In genomic region chr8:61737465-61737864, GRCm38 (mm10) we compare ENCODE assay signal across 22 mouse cellular contexts.
DNase-seq lines count a peak whose midpoint lies in the region; ATAC-seq and TF ChIP-seq lines count a peak whose summit lies in the region.
"Had no signal": no experiment of that assay in that cellular context is flagged by ENCODE, and none has a peak within 500 bp of the region (broad histone marks: within the 10 kb centered on the region; RNA-seq: fewer than 3 reads in every experiment).

No protein-coding gene starts in this region.

- 72% methylated on average over 4 of the region's 4 CpGs for WGBS in limb, embryonic 14.5 days
- 91% methylated on average over 4 of the region's 4 CpGs for WGBS in limb, embryonic 10.5 days
- 82% methylated on average over 4 of the region's 4 CpGs for WGBS in intestine, embryonic 15.5 days
- WGBS in intestine, embryonic 16.5 days, result 60% methylated on average over 4 of the region's 4 CpGs
- 50% methylated on average over 4 of the region's 4 CpGs for WGBS in intestine, postnatal 0 days

- no peaks in the 10 kb centered on the region for H3K9me3 ChIP-seq in limb, embryonic 14.5 days (ENCODE audit: control insufficient read depth, low read length)
- no peaks in the 10 kb centered on the region for H3K9me3 ChIP-seq in limb, embryonic 10.5 days (replicated peaks)
- no peaks in the 10 kb centered on the region for H3K9me3 ChIP-seq in intestine, embryonic 15.5 days
- no peaks in the 10 kb centered on the region for H3K9me3 ChIP-seq in intestine, embryonic 16.5 days (ENCODE audit: control insufficient read depth, low read length)
- no peaks in the 10 kb centered on the region for H3K9me3 ChIP-seq in intestine, postnatal 0 days (ENCODE audit: control insufficient read depth)
- H3K9me3 ChIP-seq: G1E had no signal

- TF ChIP-seq POLR2A in limb, embryonic 14.5 days (IDR thresholded peaks at IDR 0.05; ENCODE audit: borderline replicate concordance, extremely low read depth, insufficient read depth, insufficient read length), result no peak

- H3K4me2 ChIP-seq in limb, embryonic 14.5 days (replicated peaks; ENCODE audit: low read depth, low read length, severe bottlenecking), result no peak overlapping the region
- no peak overlapping the region for H3K4me2 ChIP-seq in intestine, embryonic 15.5 days (replicated peaks)
- H3K4me2 ChIP-seq in intestine, embryonic 16.5 days (ENCODE audit: low read depth, low read length), result no peak overlapping the region
- H3K4me2 ChIP-seq in intestine, postnatal 0 days (replicated peaks; ENCODE audit: low read depth), result no peak overlapping the region

- TF ChIP-seq CTCF in intestine, postnatal 0 days (IDR thresholded peaks at IDR 0.05; ENCODE audit: low read depth), result no peak

- H3K4me3 ChIP-seq in limb, embryonic 14.5 days (replicated peaks; ENCODE audit: low read length), result no peak overlapping the region
- no peak overlapping the region for H3K4me3 ChIP-seq in limb, embryonic 10.5 days
- no peak overlapping the region for H3K4me3 ChIP-seq in intestine, embryonic 15.5 days (replicated peaks)
- H3K4me3 ChIP-seq in intestine, embryonic 16.5 days (ENCODE audit: low read length), result no peak overlapping the region
- no peak overlapping the region for H3K4me3 ChIP-seq in intestine, postnatal 0 days (ENCODE audit: low read depth, low read length)

- H3K9ac ChIP-seq in limb, embryonic 14.5 days (ENCODE audit: low read depth, low read length, severe bottlenecking), result no peak overlapping the region
- H3K9ac ChIP-seq in intestine, embryonic 15.5 days, result no peak overlapping the region
- no peak overlapping the region for H3K9ac ChIP-seq in intestine, embryonic 16.5 days (ENCODE audit: low read depth, low read length)
- H3K9ac ChIP-seq in intestine, postnatal 0 days (ENCODE audit: low read depth, low read length), result no peak overlapping the region

- H3K27me3 ChIP-seq in limb, embryonic 14.5 days (ENCODE audit: control insufficient read depth, insufficient read depth, low read length), result no peaks in the 10 kb centered on the region
- no peaks in the 10 kb centered on the region for H3K27me3 ChIP-seq in limb, embryonic 10.5 days (ENCODE audit: low read depth, poor library complexity, severe bottlenecking)
- no peaks in the 10 kb centered on the region for H3K27me3 ChIP-seq in intestine, embryonic 15.5 days (replicated peaks)
- H3K27me3 ChIP-seq in intestine, embryonic 16.5 days (replicated peaks; ENCODE audit: control insufficient read depth, insufficient read depth, low read length), result no peaks in the 10 kb centered on the region
- no peaks in the 10 kb centered on the region for H3K27me3 ChIP-seq in intestine, postnatal 0 days (replicated peaks; ENCODE audit: control insufficient read depth, insufficient read depth, low read length)
- H3K27me3 ChIP-seq: CH12.LX, Patski had no signal

- DNase-seq in limb, embryonic 14.5 days (ENCODE audit: low spot score), result no peak
- DNase-seq in limb, embryonic 10.5 days (ENCODE audit: low spot score), result no peak
- DNase-seq in cerebellum, adult 9-10 months, result no peak
- no peak for DNase-seq in cerebellum, postnatal 10 days
- DNase-seq: adrenal gland, adult 2 months; adrenal gland, adult 8-10 months; adrenal gland, postnatal 10 days; adrenal gland, postnatal 14 days; adrenal gland, postnatal 25 days; adrenal gland, postnatal 36 days; B cell, adult 2 months; cerebellum, adult 11 months; cerebellum, adult 11-12 months had no signal

- H3K36me3 ChIP-seq in limb, embryonic 14.5 days (ENCODE audit: control insufficient read depth, insufficient read depth, low read length), result 0 out of 2 replicates have a peak, but pooled peaks cover 2% of the 10 kb centered on the region
- H3K36me3 ChIP-seq in limb, embryonic 10.5 days, result peaks cover 3% of the 10 kb centered on the region
- H3K36me3 ChIP-seq in intestine, embryonic 15.5 days, result no peaks in the 10 kb centered on the region
- H3K36me3 ChIP-seq in intestine, embryonic 16.5 days (ENCODE audit: control insufficient read depth, insufficient read depth, low read length), result no peaks in the 10 kb centered on the region
- no peaks in the 10 kb centered on the region for H3K36me3 ChIP-seq in intestine, postnatal 0 days (ENCODE audit: control insufficient read depth, insufficient read depth)
- H3K36me3 ChIP-seq: G1E had no signal

- H3K27ac ChIP-seq in limb, embryonic 14.5 days (replicated peaks; ENCODE audit: low read depth, low read length), result peak overlapping the region; percentile 26; the same call in 1 of the 2 replicates
- H3K27ac ChIP-seq in limb, embryonic 10.5 days, result no peak overlapping the region
- no peak overlapping the region for H3K27ac ChIP-seq in intestine, embryonic 15.5 days
- peak overlapping the region; percentile 59 for H3K27ac ChIP-seq in intestine, embryonic 16.5 days (ENCODE audit: low read length)
- no peak overlapping the region; the same call in 1 of the 2 replicates for H3K27ac ChIP-seq in intestine, postnatal 0 days (ENCODE audit: low read depth, low read length)

- H3K4me1 ChIP-seq in limb, embryonic 14.5 days (ENCODE audit: control insufficient read depth, insufficient read depth, low read length), result peaks cover 13% of the 10 kb centered on the region; the same call in 1 of the 2 replicates
- no peaks in the 10 kb centered on the region for H3K4me1 ChIP-seq in limb, embryonic 10.5 days
- H3K4me1 ChIP-seq in intestine, embryonic 15.5 days (replicated peaks), result no peaks in the 10 kb centered on the region
- H3K4me1 ChIP-seq in intestine, embryonic 16.5 days (ENCODE audit: control insufficient read depth, insufficient read depth, low read length), result no peaks in the 10 kb centered on the region
- no peaks in the 10 kb centered on the region for H3K4me1 ChIP-seq in intestine, postnatal 0 days (replicated peaks; ENCODE audit: control insufficient read depth, insufficient read depth, low read length)

- no peak for ATAC-seq in limb, embryonic 14.5 days (ENCODE audit: low FRiP score, low read depth)
- ATAC-seq in intestine, embryonic 15.5 days, result peak; percentile 95
- peak; percentile 98 for ATAC-seq in intestine, embryonic 16.5 days
- peak; percentile 91 for ATAC-seq in intestine, postnatal 0 days
- no peak for ATAC-seq in frontal cortex, adult (ENCODE audit: low TSS enrichment)
- ATAC-seq: activated CD4-positive, CD25-positive, alpha-beta regulatory T cell, adult 4 months; CD4-positive, CD25-positive, alpha-beta regulatory T cell, adult 4 months had no signal

Comparison
In these comparisons a context has a peak if more than half of its experiments do, and no peak if none do; other contexts are left out.
1. H3K27ac ChIP-seq: peak in limb, embryonic 14.5 days (single experiment) and intestine, embryonic 16.5 days (single experiment); none in limb, embryonic 10.5 days (single experiment), intestine, embryonic 15.5 days (single experiment) and intestine, postnatal 0 days (single experiment).
2. ATAC-seq: peak in intestine, embryonic 15.5 days (single experiment), intestine, embryonic 16.5 days (single experiment) and intestine, postnatal 0 days (single experiment); none in limb, embryonic 14.5 days (single experiment) and frontal cortex, adult (single experiment).